19 mouse cellular contexts compared by ENCODE assay signal in genomic region chr2:79127822-79128221, GRCm38 (mm10).
"Had no signal": no experiment of that assay in that cellular context is flagged by ENCODE, and none has a peak within 500 bp of the region (broad histone marks: within the 10 kb centered on the region; RNA-seq: fewer than 3 reads in every experiment).

No protein-coding gene starts in this region.

- H3K36me3 ChIP-seq: limb, embryonic 12.5 days; limb, embryonic 15.5 days; midbrain, embryonic 13.5 days; neural tube, embryonic 12.5 days; neural tube, embryonic 15.5 days had no signal

- H3K4me3 ChIP-seq: limb, embryonic 12.5 days; limb, embryonic 15.5 days; midbrain, embryonic 13.5 days; neural tube, embryonic 12.5 days; neural tube, embryonic 15.5 days had no signal

- DNase-seq: kidney, adult 18-20 months; kidney, adult 9 months; kidney, postnatal 14 days; kidney, postnatal 4 days; left cerebral cortex, postnatal 4 days; right cerebral cortex, adult 18-20 months; right cerebral cortex, postnatal 14 days; right cerebral cortex, postnatal 4 days; thymus, postnatal 36 days had no signal

- H3K9ac ChIP-seq: limb, embryonic 12.5 days; limb, embryonic 15.5 days; lung, embryonic 14.5 days; midbrain, embryonic 13.5 days; neural tube, embryonic 12.5 days; neural tube, embryonic 15.5 days had no signal

- H3K9me3 ChIP-seq: limb, embryonic 12.5 days; limb, embryonic 15.5 days; midbrain, embryonic 13.5 days; neural tube, embryonic 12.5 days; neural tube, embryonic 15.5 days had no signal

- H3K27me3 ChIP-seq: limb, embryonic 12.5 days; limb, embryonic 15.5 days; midbrain, embryonic 13.5 days; neural tube, embryonic 12.5 days; neural tube, embryonic 15.5 days had no signal

- H3K4me1 ChIP-seq: limb, embryonic 12.5 days; limb, embryonic 15.5 days; midbrain, embryonic 13.5 days; neural tube, embryonic 12.5 days; neural tube, embryonic 15.5 days had no signal

- H3K4me2 ChIP-seq: limb, embryonic 12.5 days; limb, embryonic 15.5 days; lung, embryonic 14.5 days; midbrain, embryonic 13.5 days; neural tube, embryonic 12.5 days; neural tube, embryonic 15.5 days had no signal

- ATAC-seq: intestine, embryonic 16.5 days; lung, postnatal 0 days; midbrain, embryonic 13.5 days; midbrain, embryonic 16.5 days had no signal

- H3K27ac ChIP-seq: limb, embryonic 12.5 days; limb, embryonic 15.5 days; macrophage; midbrain, embryonic 13.5 days; neural tube, embryonic 12.5 days; neural tube, embryonic 15.5 days had no signal
